Mouse (Mus musculus) ES-E14 (cell line): ENCODE measurements at regions not wholly inside any gene's neighbourhood (a gene's known extent, or its start where the extent isn't known, plus 50 kb on each side); places are given as distances from the start of the nearest gene placed in this dataset.

Experiments used
- DNase-seq: peaks from one replicate; pipeline ENCODE4 v3.0.0-alpha.2; 2013; ENCODE audit warnings: low read depth, low spot score
- H3K27ac ChIP-seq: 2 replicates; pipeline ENCODE4 v1.5.1; 2012; ENCODE audit warnings: low read depth, mild to moderate bottlenecking, low read length, moderate library complexity, mixed read lengths; ENCODE audit not compliant: poor library complexity, insufficient read depth, severe bottlenecking
- H3K36me3 ChIP-seq: 2 replicates; pipeline ENCODE4 v1.6.1; 2012; ENCODE audit warnings: mild to moderate bottlenecking, low read length, moderate library complexity, mixed read lengths; ENCODE audit not compliant: control insufficient read depth, poor library complexity, insufficient read depth, severe bottlenecking
- H3K4me1 ChIP-seq, 2 experiments: fragments of 150-350 bp in 1 of 2; sonication (generic) in 1 of 2; 2 replicates each; pipeline ENCODE4 v1.6.1; 2012; ENCODE audit warnings: low read length in 2 of 2, mild to moderate bottlenecking in 1 of 2, mixed read lengths in 1 of 2; ENCODE audit not compliant: control insufficient read depth in 2 of 2, insufficient read depth in 2 of 2, poor library complexity in 1 of 2
- H3K4me3 ChIP-seq, 2 experiments: fragments of 150-350 bp in 1 of 2; sonication (generic) in 1 of 2; 2 replicates each; pipeline ENCODE4 v1.5.1; 2012; ENCODE audit warnings: low read length in 2 of 2, low read depth in 1 of 2, mild to moderate bottlenecking in 1 of 2, mixed read lengths in 1 of 2; ENCODE audit not compliant: insufficient read depth in 1 of 2, poor library complexity in 1 of 2, severe bottlenecking in 1 of 2
- H3K9ac ChIP-seq: 2 replicates; pipeline ENCODE4 v1.6.1; 2012; ENCODE audit warnings: low read depth, mild to moderate bottlenecking, low read length, mixed read lengths; ENCODE audit not compliant: poor library complexity, insufficient read depth, severe bottlenecking
- H3K9me3 ChIP-seq: fragments of 150-350 bp; sonication (generic); 2 replicates; pipeline ENCODE4 v1.6.1; 2012; ENCODE audit warnings: low read depth, mild to moderate bottlenecking, low read length; ENCODE audit not compliant: control insufficient read depth, insufficient read depth
- CHD2 ChIP-seq: IDR thresholded peaks from 2 replicates; pipeline ENCODE4 v1.6.1; 2014; ENCODE audit warnings: mild to moderate bottlenecking, low read depth, low read length, inconsistent platforms
- HCFC1 ChIP-seq: IDR thresholded peaks from 2 replicates; pipeline ENCODE4 v1.6.1; 2012; ENCODE audit warnings: low read length, inconsistent platforms, borderline replicate concordance; ENCODE audit not compliant: insufficient read depth
- MAFK ChIP-seq: IDR thresholded peaks from 2 replicates; pipeline ENCODE4 v1.6.1; 2014; ENCODE audit warnings: mild to moderate bottlenecking, low read depth, low read length, inconsistent platforms; ENCODE audit not compliant: insufficient read depth
- ZC3H11A ChIP-seq: IDR thresholded peaks from 2 replicates; pipeline ENCODE4 v1.6.1; 2012; ENCODE audit warnings: low read depth, mild to moderate bottlenecking, inconsistent platforms, low read length, borderline replicate concordance
- ZNF384 ChIP-seq: IDR thresholded peaks from 2 replicates; pipeline ENCODE4 v1.6.1; 2012; ENCODE audit warnings: low read depth, low read length, inconsistent platforms
- in situ Hi-C, 2 experiments: fragments of 600-800 bp; cut with MboI; formaldehyde crosslinking; loops; one replicate each; pipeline ENCODE4 v1.15.1; 2025; ENCODE audit warnings: low sequenced_read_pairs in 2 of 2, inconsistent platforms in 1 of 2; ENCODE audit not compliant: unreplicated experiment in 2 of 2

- Histone ChIP-seq H3K9me3 (no peaks in the 10 kb centered on the region), H3K36me3 (no peaks in the 10 kb centered on the region), H3K4me3 (no peak overlapping the region), H3K9ac (no peak overlapping the region), H3K27ac (no peak overlapping the region), H3K4me1 (no peaks in the 10 kb centered on the region; a peak in 1 of 4 replicates)
- no peak for TF ChIP-seq MAFK
- no peak for TF ChIP-seq HCFC1
- TF ChIP-seq ZC3H11A: no peak
- no peak for TF ChIP-seq ZNF384
- no peak for TF ChIP-seq CHD2
- peak; percentile 12 for DNase-seq
- in situ Hi-C loops: no loop called here
Observed at GRCm38 (mm10) chr5:49606761-49607160, 82.1 kb upstream of the Kcnip4 start.

DNA sequence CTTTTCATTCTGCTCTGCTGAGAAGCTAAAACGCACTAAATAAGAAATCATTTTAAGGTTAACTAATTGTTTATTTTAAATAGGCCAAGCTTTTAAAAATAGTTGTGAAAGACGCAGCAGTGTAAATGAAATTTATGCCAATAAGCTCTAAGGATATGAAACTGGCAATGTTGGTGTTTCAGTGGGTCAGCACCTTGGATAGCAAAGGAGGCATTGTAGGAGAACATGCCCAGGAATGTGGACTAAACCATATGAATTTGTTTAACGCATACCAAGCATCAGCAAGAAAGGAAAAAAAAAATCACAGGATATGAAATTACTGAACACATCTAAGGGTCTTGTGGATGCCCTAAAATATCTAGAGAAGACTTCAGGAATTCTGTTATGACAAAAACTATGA is 56.1 kb upstream of the Kcnip4 start:
- no peak for DNase-seq
- Histone ChIP-seq H3K9ac (no peak overlapping the region), H3K4me1 (no peaks in the 10 kb centered on the region), H3K4me3 (no peak overlapping the region), H3K36me3 (no peaks in the 10 kb centered on the region), H3K9me3 (no peaks in the 10 kb centered on the region; the same call in 1 of the 2 replicates), H3K27ac (no peak overlapping the region)
- TF ChIP-seq CHD2 (no peak), MAFK (no peak)
- in situ Hi-C loops: no loop called here

- no peaks in the 10 kb centered on the region for H3K36me3 ChIP-seq
- no peaks in the 10 kb centered on the region for H3K4me1 ChIP-seq
- H3K9ac ChIP-seq: no peak overlapping the region
- no peak overlapping the region for H3K27ac ChIP-seq
- in situ Hi-C loops: no loop called here
- H3K4me3 ChIP-seq: no peak overlapping the region
- no peak for DNase-seq
- no peak for TF ChIP-seq MAFK
- TF ChIP-seq HCFC1: no peak
- no peak for TF ChIP-seq ZNF384
- no peak for TF ChIP-seq ZC3H11A
- no peak for TF ChIP-seq CHD2
- H3K9me3 ChIP-seq: no peaks in the 10 kb centered on the region; the same call in 1 of the 2 replicates
Observed at GRCm38 (mm10) chr5:49575901-49576300, 51.2 kb upstream of the Kcnip4 start.
